Mouse (Mus musculus): Measurements from ENCODE around the gene Itgb5. TPM values are rescaled to one million over a fixed set of nuclear protein-coding genes. Genes with fewer than 3 reads are reported as not detected.
A peak's percentile ranks its signal among the peaks of the same experiment; 100 is the strongest.

The Itgb5 gene
- polyA plus RNA-seq, 1 experiment from 2014 or later, result 67.1 TPM

- WGBS, result 77% methylated on average over 12 of the region's 12 CpGs
- H3K4me3 ChIP-seq, result no peak overlapping the region
- H3K4me1 ChIP-seq, result peaks cover 21% of the 10 kb centered on the region
- peaks cover 77% of the 10 kb centered on the region for H3K36me3 ChIP-seq
- DNase-seq (ENCODE audit: low spot score), result no peak
- H3K9me3 ChIP-seq (replicated peaks), result no peaks in the 10 kb centered on the region
- no peaks in the 10 kb centered on the region for H3K27me3 ChIP-seq (ENCODE audit: low read depth, poor library complexity, severe bottlenecking)
- H3K27ac ChIP-seq, result 0 out of 2 replicates have a peak overlapping the region, but pooled peaks have one; percentile 10
Measured at GRCm38 (mm10) chr16:33916473-33917251, 87.2 kb downstream of the Itgb5 start.

GRCm38 (mm10) chr16:33917390-33917789 is 87.9 kb downstream of the Itgb5 start:
- Histone ChIP-seq H3K27me3 (ENCODE audit: low read depth, poor library complexity, severe bottlenecking) (no peaks in the 10 kb centered on the region), H3K36me3 (peaks cover 71% of the 10 kb centered on the region), H3K4me1 (peaks cover 28% of the 10 kb centered on the region), H3K9me3 (replicated peaks) (no peaks in the 10 kb centered on the region), H3K27ac (no peak overlapping the region), H3K4me3 (no peak overlapping the region)
- DNase-seq (ENCODE audit: low spot score), result no peak
- WGBS, result 60% methylated on average over 5 of the region's 5 CpGs

GRCm38 (mm10) chr16:33917926-33918325 is 88.5 kb downstream of the Itgb5 start:
- Histone ChIP-seq H3K9me3 (replicated peaks) (no peaks in the 10 kb centered on the region), H3K4me3 (no peak overlapping the region), H3K27ac (no peak overlapping the region), H3K27me3 (ENCODE audit: low read depth, poor library complexity, severe bottlenecking) (no peaks in the 10 kb centered on the region), H3K4me1 (peaks cover 34% of the 10 kb centered on the region), H3K36me3 (peaks cover 68% of the 10 kb centered on the region)
- no peak for DNase-seq (ENCODE audit: low spot score)
- 86% methylated on average over 5 of the region's 5 CpGs for WGBS

GRCm38 (mm10) chr16:33921514-33921913 is 92.0 kb downstream of the Itgb5 start:
- Histone ChIP-seq H3K27ac (peak overlapping the region; percentile 81), H3K4me3 (no peak overlapping the region), H3K36me3 (peaks cover 59% of the 10 kb centered on the region), H3K27me3 (ENCODE audit: low read depth, poor library complexity, severe bottlenecking) (no peaks in the 10 kb centered on the region), H3K9me3 (replicated peaks) (no peaks in the 10 kb centered on the region), H3K4me1 (peaks cover 45% of the 10 kb centered on the region)
- no peak for DNase-seq (ENCODE audit: low spot score)
- WGBS, result 52% methylated on average over 5 of the region's 5 CpGs

- WGBS, result 26% methylated on average over 18 of the region's 18 CpGs
- H3K27me3 ChIP-seq (ENCODE audit: low read depth, poor library complexity, severe bottlenecking), result no peaks in the 10 kb centered on the region
- peaks cover 54% of the 10 kb centered on the region for H3K36me3 ChIP-seq
- H3K4me1 ChIP-seq, result peaks cover 37% of the 10 kb centered on the region
- no peaks in the 10 kb centered on the region for H3K9me3 ChIP-seq (replicated peaks)
- DNase-seq (ENCODE audit: low spot score), result peak; percentile 56
- 0 out of 2 replicates have a peak overlapping the region, but pooled peaks have one; percentile 18 for H3K4me3 ChIP-seq
- H3K27ac ChIP-seq, result peak overlapping the region; percentile 81
Measured at GRCm38 (mm10) chr16:33922111-33923000, 92.9 kb downstream of the Itgb5 start.

- H3K4me3 ChIP-seq, result no peak overlapping the region
- WGBS, result 41% methylated on average over 5 of the region's 5 CpGs
Measured at GRCm38 (mm10) chr16:33923001-33923316, 93.5 kb downstream of the Itgb5 start.

GRCm38 (mm10) chr16:33923758-33924157 is 94.3 kb downstream of the Itgb5 start:
- WGBS, result 92% methylated on average over 8 of the region's 8 CpGs
- H3K9me3 ChIP-seq (replicated peaks), result no peaks in the 10 kb centered on the region
- H3K4me1 ChIP-seq, result peaks cover 35% of the 10 kb centered on the region
- no peak overlapping the region for H3K4me3 ChIP-seq
- H3K36me3 ChIP-seq, result peaks cover 48% of the 10 kb centered on the region
- no peak for DNase-seq (ENCODE audit: low spot score)
- no peak overlapping the region for H3K27ac ChIP-seq
- no peaks in the 10 kb centered on the region for H3K27me3 ChIP-seq (ENCODE audit: low read depth, poor library complexity, severe bottlenecking)

More at GRCm38 (mm10) chr16:33923001-33923316, 93.5 kb downstream of the Itgb5 start:
- Histone ChIP-seq H3K27me3 (ENCODE audit: low read depth, poor library complexity, severe bottlenecking) (no peaks in the 10 kb centered on the region), H3K9me3 (replicated peaks) (no peaks in the 10 kb centered on the region), H3K36me3 (peaks cover 52% of the 10 kb centered on the region), H3K4me1 (peaks cover 35% of the 10 kb centered on the region), H3K27ac (peak overlapping the region; percentile 81)
- DNase-seq (ENCODE audit: low spot score), result no peak

- Histone ChIP-seq H3K27ac (no peak overlapping the region), H3K9me3 (replicated peaks) (no peaks in the 10 kb centered on the region), H3K27me3 (ENCODE audit: low read depth, poor library complexity, severe bottlenecking) (no peaks in the 10 kb centered on the region), H3K4me3 (no peak overlapping the region), H3K4me1 (peaks cover 20% of the 10 kb centered on the region), H3K36me3 (peaks cover 53% of the 10 kb centered on the region)
- 86% methylated on average over 6 of the region's 6 CpGs for WGBS
- no peak for DNase-seq (ENCODE audit: low spot score)
Measured at GRCm38 (mm10) chr16:33927263-33927824, 97.9 kb downstream of the Itgb5 start.

- WGBS, result 93% methylated on average over 9 of the region's 9 CpGs
- Histone ChIP-seq H3K4me1 (peaks cover 10% of the 10 kb centered on the region), H3K27ac (no peak overlapping the region), H3K9me3 (replicated peaks) (no peaks in the 10 kb centered on the region), H3K27me3 (ENCODE audit: low read depth, poor library complexity, severe bottlenecking) (no peaks in the 10 kb centered on the region), H3K4me3 (no peak overlapping the region), H3K36me3 (peaks cover 60% of the 10 kb centered on the region)
- no peak for DNase-seq (ENCODE audit: low spot score)
Measured at GRCm38 (mm10) chr16:33928788-33929462, 99.5 kb downstream of the Itgb5 start.

- H3K27ac ChIP-seq, result no peak overlapping the region
- H3K4me3 ChIP-seq, result no peak overlapping the region
- no peaks in the 10 kb centered on the region for H3K27me3 ChIP-seq (ENCODE audit: low read depth, poor library complexity, severe bottlenecking)
- no peak for DNase-seq (ENCODE audit: low spot score)
- WGBS, result 88% methylated on average over 6 of the region's 6 CpGs
- H3K9me3 ChIP-seq (replicated peaks), result no peaks in the 10 kb centered on the region
- peaks cover 21% of the 10 kb centered on the region for H3K4me1 ChIP-seq
- peaks cover 53% of the 10 kb centered on the region for H3K36me3 ChIP-seq
Measured at GRCm38 (mm10) chr16:33930785-33931184, 101.3 kb downstream of the Itgb5 start.

- DNase-seq (ENCODE audit: low spot score), result no peak
- no peak overlapping the region for H3K4me3 ChIP-seq
- H3K27ac ChIP-seq, result no peak overlapping the region
- no peaks in the 10 kb centered on the region for H3K9me3 ChIP-seq (replicated peaks)
- H3K27me3 ChIP-seq (ENCODE audit: low read depth, poor library complexity, severe bottlenecking), result no peaks in the 10 kb centered on the region
- peaks cover 21% of the 10 kb centered on the region for H3K4me1 ChIP-seq
- WGBS, result 74% methylated on average over 2 of the region's 2 CpGs
- H3K36me3 ChIP-seq, result peaks cover 46% of the 10 kb centered on the region
Measured at GRCm38 (mm10) chr16:33931682-33932081, 102.2 kb downstream of the Itgb5 start.

- H3K36me3 ChIP-seq, result peaks cover 49% of the 10 kb centered on the region
- no peaks in the 10 kb centered on the region for H3K27me3 ChIP-seq (ENCODE audit: low read depth, poor library complexity, severe bottlenecking)
- no peak overlapping the region for H3K4me3 ChIP-seq
- 81% methylated on average over 5 of the region's 5 CpGs for WGBS
- no peak overlapping the region for H3K27ac ChIP-seq
- DNase-seq (ENCODE audit: low spot score), result no peak
- peaks cover 21% of the 10 kb centered on the region for H3K4me1 ChIP-seq
- no peaks in the 10 kb centered on the region for H3K9me3 ChIP-seq (replicated peaks)
Measured at GRCm38 (mm10) chr16:33932126-33932525, 102.7 kb downstream of the Itgb5 start.

Data from limb, embryonic 10.5 days (tissue).